Mouse (Mus musculus) R1 (cell line): ENCODE results near the gene Tbc1d13.
"Not testable (repeated sequence)": the region's sequence is repeated elsewhere in the genome, so short reads cannot be mapped to it uniquely, and the experiment has no call there.

Source experiments
- DNase-seq: peaks from one replicate; pipeline ENCODE4 v3.0.0-alpha.2; 2018; ENCODE audit warnings: low read depth, low spot score

Tbc1d13 gene

GRCm38 (mm10) chr2:30177700-30178675 is 44.4 kb downstream of the Tbc1d13 start, which contains the start of gene Spout1:
Gene Spout1 (minus strand): TSS chr2:30178459.
- peak; percentile 98 for DNase-seq

GRCm38 (mm10) chr2:30178711-30179110 is 45.2 kb downstream of the Tbc1d13 start:
- not testable (repeated sequence) for DNase-seq

GRCm38 (mm10) chr2:30182424-30182823 is 48.9 kb downstream of the Tbc1d13 start:
- DNase-seq = no peak

GRCm38 (mm10) chr2:30183721-30184120 is 50.2 kb downstream of the Tbc1d13 start:
- DNase-seq = no peak

- DNase-seq = no peak
Observed at GRCm38 (mm10) chr2:30185276-30185675, 51.7 kb downstream of the Tbc1d13 start.

GRCm38 (mm10) chr2:30185681-30186080 is 52.1 kb downstream of the Tbc1d13 start:
- no peak for DNase-seq

- DNase-seq = no peak
Observed at GRCm38 (mm10) chr2:30191790-30192580, 58.4 kb downstream of the Tbc1d13 start.

- no peak for DNase-seq
Observed at GRCm38 (mm10) chr2:30194656-30195055, 61.1 kb downstream of the Tbc1d13 start.

- no peak for DNase-seq
Observed at GRCm38 (mm10) chr2:30198021-30198420, 64.5 kb downstream of the Tbc1d13 start.

- no peak for DNase-seq
Observed at GRCm38 (mm10) chr2:30199984-30200383, 66.4 kb downstream of the Tbc1d13 start.

GRCm38 (mm10) chr2:30200388-30200925 is 66.9 kb downstream of the Tbc1d13 start:
- no peak for DNase-seq
